Mouse (Mus musculus): ENCODE results near the gene Vamp2. TPM values are rescaled to one million over a fixed set of nuclear protein-coding genes. Genes with fewer than 3 reads are reported as not detected.

Gene Vamp2
- polyA plus RNA-seq, 1 experiment from 2014 or later = 81.5 TPM

DNA sequence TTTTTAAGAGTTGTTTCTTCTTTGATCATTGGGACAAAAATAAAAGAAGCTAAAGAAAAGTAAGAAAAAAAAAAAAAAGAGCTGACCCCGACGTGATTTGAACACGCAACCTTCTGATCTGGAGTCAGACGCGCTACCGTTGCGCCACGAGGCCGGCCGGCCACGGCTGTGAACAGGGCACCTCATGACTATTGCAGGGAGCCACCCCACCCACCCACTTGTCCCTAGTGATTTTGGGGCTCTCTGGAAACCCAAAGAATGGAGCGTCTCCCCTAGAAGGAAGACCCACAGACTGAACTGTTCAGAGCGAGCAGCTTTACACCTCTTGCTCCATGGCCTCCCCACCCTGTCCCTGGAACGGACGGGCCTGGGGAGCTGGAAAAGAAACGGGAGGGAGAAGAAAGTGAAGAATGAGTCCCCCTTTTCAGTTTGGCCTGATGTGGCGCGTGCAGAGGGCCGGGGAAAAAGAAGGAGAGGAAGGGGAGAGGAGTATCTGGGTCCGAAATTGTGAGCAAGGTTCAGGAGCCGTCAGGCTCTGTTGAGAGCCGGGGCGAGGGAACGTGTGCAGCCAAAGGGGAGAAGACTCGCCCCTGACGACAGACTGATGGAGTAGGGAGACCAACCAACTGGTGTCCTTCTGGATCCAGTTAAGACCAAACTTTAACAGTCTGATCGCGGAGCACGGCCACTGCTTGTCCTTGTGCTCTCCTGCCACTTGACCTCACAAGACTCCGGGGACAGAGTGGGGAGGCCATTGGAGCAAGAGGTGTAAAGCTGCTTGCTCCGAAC, 24.7 kb upstream of the Vamp2 start:
- peak overlapping the region; percentile 79 for H3K4me3 ChIP-seq (ENCODE audit: low read length)
- H3K9me3 ChIP-seq (ENCODE audit: low read length) = no peaks in the 10 kb centered on the region
- H3K9ac ChIP-seq (replicated peaks; ENCODE audit: low read length) = peak overlapping the region; percentile 71
- H3K27ac ChIP-seq (ENCODE audit: low read length) = peak overlapping the region; percentile 87
- peaks cover 38% of the 10 kb centered on the region for H3K4me1 ChIP-seq (ENCODE audit: insufficient read depth, low read length)
- WGBS = under 1% methylated on average over 31 of the region's 31 CpGs
- H3K4me2 ChIP-seq (replicated peaks; ENCODE audit: low read depth, low read length) = peak overlapping the region; percentile 85
- H3K27me3 ChIP-seq (ENCODE audit: insufficient read depth, low read length) = no peaks in the 10 kb centered on the region
- H3K36me3 ChIP-seq (ENCODE audit: insufficient read depth, low read length) = no peaks in the 10 kb centered on the region
- ATAC-seq (ENCODE audit: low FRiP score, low TSS enrichment) = peak; percentile 27; the same call in 1 of the 2 replicates

GRCm38 (mm10) chr11:69064259-69065133, 23.8 kb upstream of the Vamp2 start:
- peak overlapping the region; percentile 79; the same call in 1 of the 2 replicates for H3K27ac ChIP-seq (ENCODE audit: low read length)
- no peaks in the 10 kb centered on the region for H3K9me3 ChIP-seq (ENCODE audit: low read length)
- H3K4me3 ChIP-seq (ENCODE audit: low read length) = peak overlapping the region; percentile 79
- no peaks in the 10 kb centered on the region for H3K27me3 ChIP-seq (ENCODE audit: insufficient read depth, low read length)
- peak overlapping the region; percentile 71 for H3K9ac ChIP-seq (replicated peaks; ENCODE audit: low read length)
- H3K4me1 ChIP-seq (ENCODE audit: insufficient read depth, low read length) = peaks cover 36% of the 10 kb centered on the region
- H3K4me2 ChIP-seq (replicated peaks; ENCODE audit: low read depth, low read length) = peak overlapping the region; percentile 85
- WGBS = 57% methylated on average over 9 of the region's 9 CpGs
- no peak for ATAC-seq (ENCODE audit: low FRiP score, low TSS enrichment)
- H3K36me3 ChIP-seq (ENCODE audit: insufficient read depth, low read length) = no peaks in the 10 kb centered on the region

- H3K9me3 ChIP-seq (ENCODE audit: low read length) = no peaks in the 10 kb centered on the region
- H3K27ac ChIP-seq (ENCODE audit: low read length) = no peak overlapping the region
- H3K4me3 ChIP-seq (ENCODE audit: low read length) = no peak overlapping the region
- peaks cover 39% of the 10 kb centered on the region for H3K4me1 ChIP-seq (ENCODE audit: insufficient read depth, low read length)
- H3K27me3 ChIP-seq (ENCODE audit: insufficient read depth, low read length) = no peaks in the 10 kb centered on the region
- WGBS = 76% methylated on average over 3 of the region's 3 CpGs
- no peak overlapping the region for H3K9ac ChIP-seq (replicated peaks; ENCODE audit: low read length)
- H3K36me3 ChIP-seq (ENCODE audit: insufficient read depth, low read length) = no peaks in the 10 kb centered on the region
- no peak for ATAC-seq (ENCODE audit: low FRiP score, low TSS enrichment)
- H3K4me2 ChIP-seq (replicated peaks; ENCODE audit: low read depth, low read length) = peak overlapping the region; percentile 85
Measured at GRCm38 (mm10) chr11:69065394-69065925, 22.8 kb upstream of the Vamp2 start.

DNA sequence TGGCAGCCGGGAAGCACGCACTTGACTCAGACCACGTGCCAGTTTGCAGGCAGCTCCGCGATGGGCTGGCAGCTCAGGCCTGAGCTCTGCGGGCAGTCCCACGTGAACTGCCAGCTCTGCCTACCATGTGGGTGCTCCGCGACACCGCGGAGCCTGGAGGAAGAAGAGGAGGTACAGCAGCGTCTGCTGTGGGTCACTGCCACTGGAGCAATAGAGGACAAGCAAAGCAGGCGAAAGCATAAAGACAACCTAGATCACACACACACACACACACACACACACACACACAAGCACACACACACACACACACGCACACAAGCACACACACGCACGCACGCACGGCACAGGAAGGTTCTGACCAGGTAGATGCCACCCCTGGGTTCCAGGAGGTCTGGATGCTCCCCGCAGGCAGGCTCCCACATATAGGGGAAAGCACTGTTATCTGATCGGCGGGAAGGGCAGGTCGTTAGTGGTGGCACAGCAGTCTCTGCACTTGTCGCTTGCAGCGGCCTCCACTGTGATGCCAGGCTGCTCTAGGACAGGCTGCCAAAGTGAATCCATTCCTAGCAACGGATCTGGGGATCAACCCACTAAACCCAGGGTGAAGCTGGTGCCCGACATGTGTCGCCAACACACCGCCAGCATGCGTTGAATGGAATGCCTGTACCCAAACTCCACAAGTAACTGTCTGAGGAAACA, 22.0 kb upstream of the Vamp2 start:
- H3K4me2 ChIP-seq (replicated peaks; ENCODE audit: low read depth, low read length) = peak overlapping the region; percentile 85
- peaks cover 35% of the 10 kb centered on the region for H3K4me1 ChIP-seq (ENCODE audit: insufficient read depth, low read length)
- peak overlapping the region; percentile 57 for H3K9ac ChIP-seq (replicated peaks; ENCODE audit: low read length)
- peak overlapping the region; percentile 46 for H3K4me3 ChIP-seq (ENCODE audit: low read length)
- no peak for ATAC-seq (ENCODE audit: low FRiP score, low TSS enrichment)
- no peaks in the 10 kb centered on the region for H3K27me3 ChIP-seq (ENCODE audit: insufficient read depth, low read length)
- WGBS = 2% methylated on average over 29 of the region's 29 CpGs
- no peaks in the 10 kb centered on the region for H3K9me3 ChIP-seq (ENCODE audit: low read length)
- no peaks in the 10 kb centered on the region for H3K36me3 ChIP-seq (ENCODE audit: insufficient read depth, low read length)
- H3K27ac ChIP-seq (ENCODE audit: low read length) = no peak overlapping the region

GRCm38 (mm10) chr11:69066956-69067355, 21.3 kb upstream of the Vamp2 start:
- Histone ChIP-seq H3K4me1 (ENCODE audit: insufficient read depth, low read length) (peaks cover 34% of the 10 kb centered on the region), H3K9me3 (ENCODE audit: low read length) (no peaks in the 10 kb centered on the region), H3K4me2 (replicated peaks; ENCODE audit: low read depth, low read length) (peak overlapping the region; percentile 85), H3K27me3 (ENCODE audit: insufficient read depth, low read length) (no peaks in the 10 kb centered on the region), H3K36me3 (ENCODE audit: insufficient read depth, low read length) (no peaks in the 10 kb centered on the region), H3K9ac (replicated peaks; ENCODE audit: low read length) (no peak overlapping the region; the same call in 1 of the 2 replicates), H3K27ac (ENCODE audit: low read length) (peak overlapping the region; percentile 27; the same call in 1 of the 2 replicates), H3K4me3 (ENCODE audit: low read length) (peak overlapping the region; percentile 46)
- ATAC-seq (ENCODE audit: low FRiP score, low TSS enrichment) = no peak
- 10% methylated on average over 8 of the region's 8 CpGs for WGBS

DNA sequence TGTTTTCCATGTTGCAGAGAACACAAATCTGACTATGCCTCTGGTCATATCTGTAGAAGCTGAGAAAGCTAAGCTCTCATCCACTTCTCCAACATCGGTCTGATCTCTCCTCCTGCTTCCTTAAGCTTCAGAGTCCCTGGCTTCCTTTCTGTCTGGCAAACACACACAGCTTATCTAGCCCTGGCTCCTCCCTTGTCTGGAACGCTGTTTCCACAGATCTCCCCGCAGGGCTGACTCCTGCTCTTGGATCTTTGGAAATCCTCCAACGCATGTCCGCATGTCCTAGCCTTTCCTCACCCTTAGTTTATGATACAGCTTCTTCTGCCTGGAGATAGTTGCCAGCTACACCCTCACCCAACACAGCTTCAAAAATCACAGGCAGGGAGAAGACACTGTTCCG, 20.7 kb upstream of the Vamp2 start:
- ATAC-seq (ENCODE audit: low FRiP score, low TSS enrichment) = no peak
- Histone ChIP-seq H3K36me3 (ENCODE audit: insufficient read depth, low read length) (no peaks in the 10 kb centered on the region), H3K27ac (ENCODE audit: low read length) (peak overlapping the region; percentile 27; the same call in 1 of the 2 replicates), H3K4me2 (replicated peaks; ENCODE audit: low read depth, low read length) (no peak overlapping the region), H3K9ac (replicated peaks; ENCODE audit: low read length) (no peak overlapping the region), H3K4me1 (ENCODE audit: insufficient read depth, low read length) (peaks cover 37% of the 10 kb centered on the region), H3K4me3 (ENCODE audit: low read length) (peak overlapping the region; percentile 46; the same call in 1 of the 2 replicates), H3K27me3 (ENCODE audit: insufficient read depth, low read length) (no peaks in the 10 kb centered on the region), H3K9me3 (ENCODE audit: low read length) (no peaks in the 10 kb centered on the region)
- WGBS = 62% methylated on average over 6 of the region's 6 CpGs

- peak overlapping the region; percentile 81 for H3K9ac ChIP-seq (replicated peaks; ENCODE audit: low read length)
- H3K27me3 ChIP-seq (ENCODE audit: insufficient read depth, low read length) = no peaks in the 10 kb centered on the region
- WGBS = 1% methylated on average over 13 of the region's 13 CpGs
- H3K4me2 ChIP-seq (replicated peaks; ENCODE audit: low read depth, low read length) = peak overlapping the region; percentile 68
- peak overlapping the region; percentile 56 for H3K4me3 ChIP-seq (ENCODE audit: low read length)
- H3K27ac ChIP-seq (ENCODE audit: low read length) = peak overlapping the region; percentile 91
- H3K4me1 ChIP-seq (ENCODE audit: insufficient read depth, low read length) = peaks cover 32% of the 10 kb centered on the region
- H3K36me3 ChIP-seq (ENCODE audit: insufficient read depth, low read length) = no peaks in the 10 kb centered on the region
- H3K9me3 ChIP-seq (ENCODE audit: low read length) = no peaks in the 10 kb centered on the region
- ATAC-seq (ENCODE audit: low FRiP score, low TSS enrichment) = no peak
Measured at GRCm38 (mm10) chr11:69070093-69070492, 18.2 kb upstream of the Vamp2 start.

GRCm38 (mm10) chr11:69070590-69071222, 17.6 kb upstream of the Vamp2 start, which contains the start of gene Tmem107:
Tmem107 (plus strand) TSS chr11:69070806.
- no peaks in the 10 kb centered on the region for H3K36me3 ChIP-seq (ENCODE audit: insufficient read depth, low read length)
- ATAC-seq (ENCODE audit: low FRiP score, low TSS enrichment) = peak; percentile 89
- WGBS = 0% methylated on average over 47 of the region's 47 CpGs
- peak within 1 kb of the TSS; percentile 91 for H3K27ac ChIP-seq (ENCODE audit: low read length)
- H3K9ac ChIP-seq (replicated peaks; ENCODE audit: low read length) = peak within 1 kb of the TSS; percentile 81
- H3K4me2 ChIP-seq (replicated peaks; ENCODE audit: low read depth, low read length) = peak within 1 kb of the TSS; percentile 68
- H3K27me3 ChIP-seq (ENCODE audit: insufficient read depth, low read length) = no peaks in the 10 kb centered on the region
- no peaks in the 10 kb centered on the region for H3K9me3 ChIP-seq (ENCODE audit: low read length)
- H3K4me1 ChIP-seq (ENCODE audit: insufficient read depth, low read length) = peaks cover 31% of the 10 kb centered on the region
- H3K4me3 ChIP-seq (ENCODE audit: low read length) = peak within 1 kb of the TSS; percentile 56

DNA sequence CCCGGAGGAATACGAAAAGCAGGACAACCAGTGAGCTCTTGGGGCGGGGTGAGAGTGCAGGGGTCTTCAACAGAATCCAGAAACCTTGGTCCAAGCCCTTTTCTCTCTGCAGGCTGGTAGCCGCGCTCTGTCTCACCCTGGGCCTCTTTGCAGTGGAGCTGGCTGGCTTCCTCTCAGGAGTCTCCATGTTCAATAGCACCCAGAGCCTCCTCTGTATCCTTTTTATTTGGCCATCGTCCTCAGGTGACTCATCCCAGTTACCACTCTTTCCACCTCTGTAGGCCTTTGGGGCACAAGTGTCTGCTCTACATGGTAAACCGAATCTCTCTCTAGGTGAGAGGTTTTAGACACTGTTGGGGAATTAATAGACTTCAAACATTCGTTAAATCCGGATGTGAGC, 17.0 kb upstream of the Vamp2 start:
- Histone ChIP-seq H3K4me3 (ENCODE audit: low read length) (peak overlapping the region; percentile 56), H3K4me1 (ENCODE audit: insufficient read depth, low read length) (peaks cover 26% of the 10 kb centered on the region), H3K9ac (replicated peaks; ENCODE audit: low read length) (peak overlapping the region; percentile 81), H3K36me3 (ENCODE audit: insufficient read depth, low read length) (no peaks in the 10 kb centered on the region), H3K27ac (ENCODE audit: low read length) (peak overlapping the region; percentile 59), H3K4me2 (replicated peaks; ENCODE audit: low read depth, low read length) (peak overlapping the region; percentile 68), H3K27me3 (ENCODE audit: insufficient read depth, low read length) (no peaks in the 10 kb centered on the region), H3K9me3 (ENCODE audit: low read length) (no peaks in the 10 kb centered on the region)
- no peak for ATAC-seq (ENCODE audit: low FRiP score, low TSS enrichment)
- 22% methylated on average over 9 of the region's 9 CpGs for WGBS

All from kidney, embryonic 16.5 days (tissue).